Mouse (Mus musculus) testis, adult 2 months (tissue): ENCODE measurements at regions not wholly inside any gene's neighbourhood (a gene's known extent, or its start where the extent isn't known, plus 50 kb on each side); places are given as distances from the start of the nearest gene placed in this dataset.

Experiments used
- CTCF ChIP-seq: fragments of 200-500 bp; IDR thresholded peaks from 2 replicates; pipeline ENCODE4 v1.5.1; 2012; ENCODE audit warnings: low read depth, mild to moderate bottlenecking, inconsistent platforms, low read length, moderate library complexity; ENCODE audit not compliant: control insufficient read depth, insufficient read depth, insufficient replicate concordance
- POLR2A ChIP-seq: fragments of 200-500 bp; IDR thresholded peaks from 2 replicates; pipeline ENCODE4 v1.6.1; 2012; ENCODE audit warnings: low read depth, mild to moderate bottlenecking, inconsistent platforms, low read length, moderate library complexity; ENCODE audit not compliant: control insufficient read depth

GRCm38 (mm10) chr11:48525517-48525916 is 274.6 kb upstream of the Rack1 start:
- TF ChIP-seq CTCF (no peak), POLR2A (no peak)
